Mouse (Mus musculus) limb, embryonic 14.5 days (tissue): ENCODE measurements around the gene Omd. TPM values are rescaled to one million over a fixed set of nuclear protein-coding genes. Genes with fewer than 3 reads are reported as not detected.

Experiments
- ATAC-seq: fragments of 200-750 bp; cut with Nextera tagmentation; 2 replicates; pipeline ENCODE4 v1.8.0; 2017; ENCODE audit warnings: low read depth, moderate number of reproducible peaks, moderate TSS enrichment; ENCODE audit not compliant: low FRiP score
- DNase-seq: peaks from one replicate; pipeline ENCODE4 v3.0.0-alpha.2; 2015; ENCODE audit warnings: low spot score
- H3K27ac ChIP-seq: fragments of 300-500 bp; sonication (generic); replicated peaks from 2 replicates; pipeline ENCODE4 v1.5.1; 2014; ENCODE audit warnings: low read depth, mild to moderate bottlenecking, low read length, moderate library complexity, mixed read lengths
- H3K27me3 ChIP-seq: fragments of 300-500 bp; sonication (generic); 2 replicates; pipeline ENCODE4 v1.6.1; 2014; ENCODE audit warnings: low read length, mixed read lengths; ENCODE audit not compliant: control insufficient read depth, insufficient read depth
- H3K36me3 ChIP-seq: fragments of 300-500 bp; sonication (generic); 2 replicates; pipeline ENCODE4 v1.6.1; 2014; ENCODE audit warnings: mild to moderate bottlenecking, low read length, moderate library complexity, mixed read lengths; ENCODE audit not compliant: control insufficient read depth, insufficient read depth
- H3K4me1 ChIP-seq: fragments of 300-500 bp; sonication (generic); 2 replicates; pipeline ENCODE4 v1.6.1; 2014; ENCODE audit warnings: antibody characterized with exemption, low read length, mixed read lengths; ENCODE audit not compliant: control insufficient read depth, insufficient read depth
- H3K4me2 ChIP-seq: fragments of 300-500 bp; sonication (generic); replicated peaks from 2 replicates; pipeline ENCODE4 v1.6.1; 2014; ENCODE audit warnings: low read depth, mild to moderate bottlenecking, low read length, moderate library complexity; ENCODE audit not compliant: severe bottlenecking
- H3K4me3 ChIP-seq: fragments of 300-500 bp; sonication (generic); replicated peaks from 2 replicates; pipeline ENCODE4 v1.5.1; 2014; ENCODE audit warnings: low read length
- H3K9ac ChIP-seq: fragments of 300-500 bp; sonication (generic); 2 replicates; pipeline ENCODE4 v1.6.1; 2014; ENCODE audit warnings: mild to moderate bottlenecking, low read depth, low read length, moderate library complexity; ENCODE audit not compliant: severe bottlenecking
- H3K9me3 ChIP-seq: fragments of 300-500 bp; sonication (generic); 2 replicates; pipeline ENCODE4 v1.6.1; 2016; ENCODE audit warnings: low read length; ENCODE audit not compliant: control insufficient read depth
- POLR2A ChIP-seq: fragments of 200-500 bp; IDR thresholded peaks from 2 replicates; pipeline ENCODE4 v1.8.0; 2012; ENCODE audit warnings: inconsistent platforms, mild to moderate bottlenecking, moderate library complexity, borderline replicate concordance; ENCODE audit not compliant: insufficient read depth, insufficient read length; ENCODE audit errors: extremely low read depth
- WGBS: fragments of 180-500 bp; shearing (Covaris S2); extraction: QIAGEN DNeasy Blood & Tissue Kit; methylation state at CpG from one replicate; pipeline ENCODE4 v1.1.7; 2014; 5-methylcytosine and 5-hydroxymethylcytosine counted together
- polyA plus RNA-seq, 2 experiments: library from polyadenylated mRNA; depleted of rRNA in 1 of 2; stranded (reverse) in 1 of 2; unstranded in 1 of 2; fragments of >200 nt; fragmentation: Nextera tagmentation in 1 of 2; extraction: Ambion mirVana in 1 of 2; gene quantifications; 2 replicates each; pipeline versions ENCODE4 v1.2.1 to v1.2.3; 2012 to 2014

The Omd gene
- polyA plus RNA-seq, 2 experiments, result 5.4 to 8.5 TPM

GRCm38 (mm10) chr13:49556924-49557323, 25.3 kb upstream of the Omd start:
- H3K36me3 ChIP-seq, result no peaks in the 10 kb centered on the region
- ATAC-seq, result no peak
- WGBS, result 57% methylated on average over 1 of the region's 1 CpGs
- no peak for DNase-seq
- no peak overlapping the region for H3K4me2 ChIP-seq
- TF ChIP-seq POLR2A, result no peak
- H3K27me3 ChIP-seq, result no peaks in the 10 kb centered on the region
- no peak overlapping the region for H3K4me3 ChIP-seq
- no peak overlapping the region for H3K27ac ChIP-seq
- no peaks in the 10 kb centered on the region for H3K4me1 ChIP-seq
- no peaks in the 10 kb centered on the region for H3K9me3 ChIP-seq
- H3K9ac ChIP-seq, result no peak overlapping the region

DNA sequence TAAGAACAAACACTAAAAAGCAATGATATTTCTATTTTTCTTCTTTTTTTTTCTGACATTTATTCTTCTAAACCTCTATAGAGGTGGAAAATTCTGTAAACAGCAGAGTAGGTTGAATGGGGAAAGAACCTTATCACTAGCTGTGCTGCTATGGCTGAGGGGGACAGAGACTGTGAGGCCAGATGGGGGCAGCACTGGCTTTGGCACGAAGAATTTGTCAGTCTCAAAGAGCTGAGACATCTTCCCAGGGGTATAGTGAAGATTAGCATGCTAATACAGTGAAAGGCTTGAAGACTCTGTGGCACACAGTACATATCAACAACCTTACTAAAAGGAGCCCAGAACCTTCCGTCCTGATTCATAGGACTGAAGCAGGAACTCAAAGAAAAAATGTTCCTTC, 23.1 kb upstream of the Omd start:
- no peak for DNase-seq
- TF ChIP-seq POLR2A, result no peak
- no peak for ATAC-seq
- Histone ChIP-seq H3K9me3 (no peaks in the 10 kb centered on the region), H3K4me1 (no peaks in the 10 kb centered on the region), H3K4me3 (no peak overlapping the region), H3K36me3 (no peaks in the 10 kb centered on the region), H3K27ac (no peak overlapping the region), H3K4me2 (no peak overlapping the region), H3K9ac (no peak overlapping the region), H3K27me3 (no peaks in the 10 kb centered on the region)
- 45% methylated on average over 2 of the region's 2 CpGs for WGBS

DNA sequence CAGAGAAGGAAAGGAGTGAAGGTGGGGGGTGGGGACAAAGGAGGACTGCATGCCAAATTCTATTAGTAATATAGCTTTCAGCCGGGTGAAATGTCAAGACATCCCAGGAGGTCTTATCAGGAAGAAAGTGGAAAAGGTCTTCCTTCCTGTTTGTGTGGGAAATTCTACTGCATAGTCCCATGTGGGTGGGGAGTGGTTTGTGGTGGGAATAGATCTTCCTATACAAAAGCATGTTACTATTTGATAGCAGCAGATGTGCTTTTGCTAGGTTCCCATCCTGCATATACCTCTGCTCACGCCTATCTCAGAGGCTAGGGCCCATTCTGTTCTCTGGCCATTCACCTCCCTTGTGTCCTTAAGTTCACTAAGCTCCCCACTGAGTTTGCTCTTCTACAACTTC, 21.4 kb upstream of the Omd start:
- ATAC-seq (no peak), DNase-seq (no peak)
- TF ChIP-seq POLR2A, result no peak
- Histone ChIP-seq H3K36me3 (no peaks in the 10 kb centered on the region), H3K4me3 (no peak overlapping the region), H3K27me3 (no peaks in the 10 kb centered on the region), H3K4me1 (no peaks in the 10 kb centered on the region), H3K27ac (no peak overlapping the region), H3K9ac (no peak overlapping the region), H3K4me2 (no peak overlapping the region), H3K9me3 (no peaks in the 10 kb centered on the region)
- WGBS, result 62% methylated on average over 2 of the region's 2 CpGs

- no peak overlapping the region for H3K4me2 ChIP-seq
- no peak for DNase-seq
- H3K27me3 ChIP-seq, result no peaks in the 10 kb centered on the region
- H3K36me3 ChIP-seq, result no peaks in the 10 kb centered on the region
- H3K27ac ChIP-seq, result no peak overlapping the region
- ATAC-seq, result no peak
- no peak overlapping the region for H3K9ac ChIP-seq
- H3K4me1 ChIP-seq, result no peaks in the 10 kb centered on the region
- no peak overlapping the region for H3K4me3 ChIP-seq
- 100% methylated on average over 1 of the region's 1 CpGs for WGBS
- H3K9me3 ChIP-seq, result no peaks in the 10 kb centered on the region
- TF ChIP-seq POLR2A, result no peak
Observed at GRCm38 (mm10) chr13:49564347-49564746, 17.9 kb upstream of the Omd start.

- no peak overlapping the region for H3K4me3 ChIP-seq
- no peak overlapping the region for H3K9ac ChIP-seq
- no peaks in the 10 kb centered on the region for H3K36me3 ChIP-seq
- H3K9me3 ChIP-seq, result no peaks in the 10 kb centered on the region
- no peak for ATAC-seq
- TF ChIP-seq POLR2A, result no peak
- H3K27ac ChIP-seq, result no peak overlapping the region
- no peak for DNase-seq
- no peaks in the 10 kb centered on the region for H3K27me3 ChIP-seq
- no peaks in the 10 kb centered on the region for H3K4me1 ChIP-seq
- WGBS, result 73% methylated on average over 3 of the region's 3 CpGs
- H3K4me2 ChIP-seq, result no peak overlapping the region
Observed at GRCm38 (mm10) chr13:49570371-49570770, 11.9 kb upstream of the Omd start.

DNA sequence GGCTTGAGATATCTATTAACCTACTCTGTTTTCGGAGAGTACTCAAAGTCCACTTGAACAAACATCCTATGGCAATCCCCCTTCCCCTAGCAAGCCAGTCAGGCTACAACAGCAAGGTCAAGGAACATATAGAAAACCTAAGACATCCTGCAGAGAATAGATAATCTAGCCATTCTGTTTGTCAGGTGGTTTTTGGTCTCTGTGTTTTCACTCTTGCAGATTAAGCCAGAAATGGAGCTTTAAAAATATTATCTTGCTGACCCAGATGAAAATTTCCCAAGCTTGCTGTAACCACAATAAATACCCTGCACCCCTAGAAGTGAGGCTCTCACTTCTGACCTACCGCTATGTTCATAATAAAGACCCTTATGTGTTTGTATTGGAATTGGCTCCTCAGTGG, 10.8 kb upstream of the Omd start:
- 0 out of 2 replicates have a peak, but pooled peaks have one; percentile 30 for ATAC-seq
- Histone ChIP-seq H3K4me3 (no peak overlapping the region), H3K4me2 (no peak overlapping the region), H3K9ac (no peak overlapping the region), H3K27me3 (no peaks in the 10 kb centered on the region), H3K27ac (0 out of 2 replicates have a peak overlapping the region, but pooled peaks have one; percentile 7), H3K4me1 (no peaks in the 10 kb centered on the region), H3K9me3 (no peaks in the 10 kb centered on the region), H3K36me3 (no peaks in the 10 kb centered on the region)
- TF ChIP-seq POLR2A, result no peak
- 80% methylated on average over 2 of the region's 2 CpGs for WGBS
- DNase-seq, result no peak
